Mouse (Mus musculus): ENCODE data around the gene Zdhhc21. TPM values are rescaled to one million over a fixed set of nuclear protein-coding genes. Genes with fewer than 3 reads are reported as not detected.
A peak's percentile ranks its signal among the peaks of the same experiment; 100 is the strongest.

Gene Zdhhc21
- polyA plus RNA-seq (2015; fragmentation: Nextera tagmentation; extraction: Ambion mirVana), result 16.7 and 16.9 TPM in 2 replicates

DNA sequence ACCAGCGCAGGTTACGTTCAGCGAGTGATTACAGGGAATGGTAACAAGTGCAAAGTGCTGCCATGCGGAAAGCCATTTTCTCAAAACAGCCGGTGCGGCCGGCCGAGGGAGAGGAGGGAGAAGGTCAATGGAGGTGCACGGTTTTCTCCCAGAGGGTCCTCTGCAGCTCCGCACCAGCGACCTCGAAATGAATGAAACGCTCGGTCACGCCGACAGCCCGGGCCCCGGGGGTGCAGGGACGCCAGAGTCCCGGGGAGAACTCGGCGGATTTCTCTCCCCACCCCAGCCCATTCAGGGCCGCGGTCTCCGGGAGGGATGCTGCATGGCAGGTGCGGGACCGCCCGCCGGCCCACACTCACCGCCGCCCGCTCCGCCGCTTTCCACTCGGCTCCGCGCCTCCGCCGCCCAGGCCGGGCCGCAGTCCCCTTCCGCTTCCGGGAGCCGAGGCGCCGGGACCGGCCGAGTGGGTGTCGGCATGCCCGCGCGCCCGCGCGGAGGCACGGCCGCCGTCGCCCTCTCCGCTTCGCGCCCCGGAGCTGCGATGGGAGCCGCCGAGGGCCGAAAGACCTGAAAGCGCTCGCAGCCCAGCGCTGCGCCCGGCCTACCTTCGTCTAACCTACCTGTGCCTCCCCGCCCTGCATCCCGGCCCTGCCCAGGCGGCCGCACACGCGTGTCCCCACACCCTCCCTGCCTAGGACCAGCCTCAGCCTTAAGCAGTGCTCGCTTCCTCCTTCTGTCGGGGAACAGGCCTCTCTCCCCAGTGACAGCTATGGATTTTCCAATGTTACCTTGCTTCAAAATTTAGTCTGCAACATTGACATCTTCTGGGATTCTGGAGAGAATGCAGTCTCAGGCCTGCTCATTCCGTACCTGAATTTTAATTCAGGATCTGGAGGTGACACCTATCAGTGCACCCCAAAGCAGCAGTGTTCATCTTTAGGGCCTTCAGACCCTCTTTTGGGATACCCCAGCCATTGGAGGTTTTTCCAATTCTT lies at the start of gene Zdhhc21:
TSS of gene Zdhhc21 (minus strand) at position 828 of the 995 bp plus-strand sequence.
- peak; percentile 94 for ATAC-seq
- Histone ChIP-seq H3K4me3 (replicated peaks) (peak within 1 kb of the TSS; percentile 72), H3K9me3 (no peaks in the 10 kb centered on the region), H3K4me1 (replicated peaks) (peaks cover 22% of the 10 kb centered on the region), H3K27me3 (no peaks in the 10 kb centered on the region), H3K36me3 (no peaks in the 10 kb centered on the region), H3K27ac (peak within 1 kb of the TSS; percentile 85), H3K9ac (replicated peaks) (peak within 1 kb of the TSS; percentile 87), H3K4me2 (replicated peaks) (peak within 1 kb of the TSS; percentile 54)
- under 1% methylated on average over 47 of the region's 82 CpGs for WGBS

DNA sequence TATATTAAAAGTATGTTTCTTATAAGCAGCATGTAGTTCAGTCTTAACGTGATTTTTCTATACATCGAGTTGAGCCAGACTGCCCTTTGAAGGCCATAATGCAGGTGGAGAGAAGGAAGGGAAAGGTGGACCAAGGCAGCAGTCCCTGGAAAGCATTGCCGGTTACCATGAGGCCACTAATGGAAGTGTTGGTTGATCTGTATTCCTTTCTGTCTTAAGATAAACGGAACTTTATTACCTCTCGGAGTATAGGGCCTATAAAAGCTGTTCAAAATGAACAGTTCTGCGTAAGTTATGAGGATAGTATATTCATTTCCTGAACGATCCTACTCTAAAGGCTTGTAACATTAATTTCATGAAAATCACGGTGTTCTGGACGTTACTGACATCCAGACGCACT lies 35.5 kb upstream of the Zdhhc21 start:
- no peak overlapping the region for H3K4me3 ChIP-seq (replicated peaks)
- no peaks in the 10 kb centered on the region for H3K36me3 ChIP-seq
- no peak for ATAC-seq
- no peaks in the 10 kb centered on the region for H3K27me3 ChIP-seq
- no peaks in the 10 kb centered on the region for H3K4me1 ChIP-seq (replicated peaks)
- no peaks in the 10 kb centered on the region for H3K9me3 ChIP-seq
- no peak overlapping the region for H3K27ac ChIP-seq
- WGBS, result 93% methylated on average over 10 of the region's 10 CpGs
- no peak overlapping the region for H3K4me2 ChIP-seq (replicated peaks)
- H3K9ac ChIP-seq (replicated peaks), result no peak overlapping the region

DNA sequence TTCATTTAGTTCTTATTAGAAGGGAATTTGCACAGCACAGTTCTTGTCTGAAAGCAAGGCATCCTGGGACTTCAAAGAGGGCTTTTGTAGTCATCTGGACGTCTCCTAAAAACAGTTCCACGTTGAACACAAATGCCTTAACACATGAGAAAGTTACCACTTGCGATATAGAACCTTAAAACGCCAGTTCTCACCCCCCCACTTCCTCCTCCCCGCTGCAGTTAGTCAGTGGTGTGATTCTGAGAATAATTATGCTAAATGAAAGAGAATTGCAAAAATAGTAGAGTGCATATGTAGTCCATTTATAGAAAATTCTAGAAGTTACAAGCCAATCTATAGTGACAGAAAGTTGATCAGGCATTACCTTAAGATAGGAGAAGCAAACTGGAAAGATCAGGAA lies 32.5 kb upstream of the Zdhhc21 start:
- no peak overlapping the region for H3K4me2 ChIP-seq (replicated peaks)
- no peaks in the 10 kb centered on the region for H3K27me3 ChIP-seq
- H3K36me3 ChIP-seq, result no peaks in the 10 kb centered on the region
- no peak overlapping the region for H3K9ac ChIP-seq (replicated peaks)
- H3K27ac ChIP-seq, result no peak overlapping the region
- 81% methylated on average over 5 of the region's 5 CpGs for WGBS
- no peaks in the 10 kb centered on the region for H3K9me3 ChIP-seq
- ATAC-seq, result no peak
- no peaks in the 10 kb centered on the region for H3K4me1 ChIP-seq (replicated peaks)
- H3K4me3 ChIP-seq (replicated peaks), result no peak overlapping the region

DNA sequence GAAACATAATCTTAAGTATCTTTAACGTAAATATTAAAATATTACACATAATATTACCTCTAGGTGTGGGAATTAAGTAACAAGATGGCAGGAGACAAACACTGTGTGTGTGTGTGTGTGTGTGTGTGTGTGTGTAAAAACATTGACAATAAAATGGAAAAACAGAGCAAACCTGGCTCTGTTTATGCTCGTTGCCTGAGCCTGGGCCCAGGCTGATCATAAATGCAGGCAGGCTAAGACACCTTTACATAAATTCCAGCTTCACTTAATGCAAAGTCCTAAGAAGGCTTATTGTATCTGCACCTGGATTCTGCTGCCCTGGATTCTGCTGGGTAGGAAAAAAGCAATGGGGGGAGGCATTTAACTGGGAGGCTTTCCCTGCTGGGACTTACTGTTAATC lies 31.8 kb upstream of the Zdhhc21 start:
- no peaks in the 10 kb centered on the region for H3K9me3 ChIP-seq
- H3K4me2 ChIP-seq (replicated peaks), result no peak overlapping the region
- 84% methylated on average over 2 of the region's 2 CpGs for WGBS
- H3K4me1 ChIP-seq (replicated peaks), result no peaks in the 10 kb centered on the region
- no peak overlapping the region for H3K27ac ChIP-seq
- H3K9ac ChIP-seq (replicated peaks), result no peak overlapping the region
- no peaks in the 10 kb centered on the region for H3K36me3 ChIP-seq
- H3K4me3 ChIP-seq (replicated peaks), result no peak overlapping the region
- H3K27me3 ChIP-seq, result no peaks in the 10 kb centered on the region
- ATAC-seq, result no peak

GRCm38 (mm10) chr4:82891049-82891448 lies 31.3 kb upstream of the Zdhhc21 start:
- H3K4me1 ChIP-seq (replicated peaks), result no peaks in the 10 kb centered on the region
- H3K9me3 ChIP-seq, result no peaks in the 10 kb centered on the region
- WGBS, result 74% methylated on average over 7 of the region's 7 CpGs
- H3K9ac ChIP-seq (replicated peaks), result no peak overlapping the region
- H3K27ac ChIP-seq, result no peak overlapping the region
- no peak for ATAC-seq
- no peak overlapping the region for H3K4me2 ChIP-seq (replicated peaks)
- no peaks in the 10 kb centered on the region for H3K36me3 ChIP-seq
- H3K27me3 ChIP-seq, result no peaks in the 10 kb centered on the region
- H3K4me3 ChIP-seq (replicated peaks), result no peak overlapping the region

DNA sequence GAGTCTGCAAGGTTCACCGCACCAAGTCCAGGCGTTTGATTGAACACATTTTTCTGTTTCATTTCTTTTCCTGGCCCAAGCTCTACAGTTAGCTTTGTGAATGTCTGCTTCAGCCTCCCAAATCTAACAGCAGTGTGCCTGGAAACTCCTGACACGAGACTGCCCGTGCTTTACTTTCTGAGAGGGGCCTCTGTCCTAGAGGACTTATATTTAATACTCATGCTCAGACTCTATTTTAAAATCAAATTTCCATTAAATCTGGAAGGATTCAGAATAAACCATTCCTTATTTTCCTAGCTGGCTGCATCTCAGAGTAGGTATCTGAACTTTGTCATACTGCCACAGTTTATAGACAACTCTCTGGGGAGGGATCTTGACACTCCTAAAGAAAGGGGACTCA lies 30.8 kb upstream of the Zdhhc21 start:
- Histone ChIP-seq H3K36me3 (no peaks in the 10 kb centered on the region), H3K4me2 (replicated peaks) (no peak overlapping the region), H3K9me3 (no peaks in the 10 kb centered on the region), H3K4me3 (replicated peaks) (no peak overlapping the region), H3K9ac (replicated peaks) (no peak overlapping the region), H3K4me1 (replicated peaks) (no peaks in the 10 kb centered on the region), H3K27me3 (no peaks in the 10 kb centered on the region), H3K27ac (no peak overlapping the region)
- no peak for ATAC-seq
- WGBS, result 90% methylated on average over 4 of the region's 4 CpGs

- H3K4me1 ChIP-seq (replicated peaks), result no peaks in the 10 kb centered on the region; the same call in 1 of the 2 replicates
- 67% methylated on average over 2 of the region's 2 CpGs for WGBS
- no peaks in the 10 kb centered on the region for H3K27me3 ChIP-seq
- no peak for ATAC-seq
- no peaks in the 10 kb centered on the region for H3K9me3 ChIP-seq
- H3K9ac ChIP-seq (replicated peaks), result no peak overlapping the region
- H3K36me3 ChIP-seq, result no peaks in the 10 kb centered on the region
- no peak overlapping the region for H3K4me2 ChIP-seq (replicated peaks)
- no peak overlapping the region for H3K4me3 ChIP-seq (replicated peaks)
- no peak overlapping the region for H3K27ac ChIP-seq
Observed at GRCm38 (mm10) chr4:82886148-82886547, 26.4 kb upstream of the Zdhhc21 start.

DNA sequence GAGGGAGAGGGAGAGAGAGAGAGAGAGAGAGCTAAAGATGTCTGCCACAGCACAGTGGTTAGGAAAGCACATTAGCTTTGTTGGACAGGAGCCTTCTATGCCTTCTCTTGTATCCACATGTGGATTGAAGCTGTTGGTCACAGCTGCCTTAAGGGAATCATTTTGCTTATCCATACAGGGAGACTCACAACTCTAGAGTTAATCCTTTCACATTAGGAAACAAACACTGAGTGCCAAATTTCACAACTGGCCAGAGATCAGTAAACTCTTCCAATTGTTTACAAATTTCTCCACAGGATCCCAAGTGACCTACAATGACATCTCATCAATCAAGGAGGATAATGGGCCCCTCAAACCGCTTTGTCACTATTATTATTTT lies 25.8 kb upstream of the Zdhhc21 start:
- no peaks in the 10 kb centered on the region for H3K9me3 ChIP-seq
- no peak overlapping the region for H3K9ac ChIP-seq (replicated peaks)
- 69% methylated on average over 1 of the region's 1 CpGs for WGBS
- H3K4me2 ChIP-seq (replicated peaks), result no peak overlapping the region
- H3K4me3 ChIP-seq (replicated peaks), result no peak overlapping the region
- ATAC-seq, result no peak
- no peak overlapping the region for H3K27ac ChIP-seq
- H3K4me1 ChIP-seq (replicated peaks), result no peaks in the 10 kb centered on the region; the same call in 1 of the 2 replicates
- no peaks in the 10 kb centered on the region for H3K27me3 ChIP-seq
- H3K36me3 ChIP-seq, result no peaks in the 10 kb centered on the region

- Histone ChIP-seq H3K4me1 (replicated peaks) (no peaks in the 10 kb centered on the region; the same call in 1 of the 2 replicates), H3K27me3 (no peaks in the 10 kb centered on the region), H3K9me3 (no peaks in the 10 kb centered on the region), H3K4me2 (replicated peaks) (no peak within 1 kb of the TSS), H3K36me3 (no peaks in the 10 kb centered on the region), H3K4me3 (replicated peaks) (no peak within 1 kb of the TSS), H3K9ac (replicated peaks) (no peak within 1 kb of the TSS), H3K27ac (no peak within 1 kb of the TSS)
- no peak for ATAC-seq
- 73% methylated on average over 19 of the region's 19 CpGs for WGBS
Observed at GRCm38 (mm10) chr4:82884636-82885534, 25.1 kb upstream of the Zdhhc21 start, which contains the start of gene Cer1. TSS of gene Cer1 (minus strand) at chr4:82885148.

DNA sequence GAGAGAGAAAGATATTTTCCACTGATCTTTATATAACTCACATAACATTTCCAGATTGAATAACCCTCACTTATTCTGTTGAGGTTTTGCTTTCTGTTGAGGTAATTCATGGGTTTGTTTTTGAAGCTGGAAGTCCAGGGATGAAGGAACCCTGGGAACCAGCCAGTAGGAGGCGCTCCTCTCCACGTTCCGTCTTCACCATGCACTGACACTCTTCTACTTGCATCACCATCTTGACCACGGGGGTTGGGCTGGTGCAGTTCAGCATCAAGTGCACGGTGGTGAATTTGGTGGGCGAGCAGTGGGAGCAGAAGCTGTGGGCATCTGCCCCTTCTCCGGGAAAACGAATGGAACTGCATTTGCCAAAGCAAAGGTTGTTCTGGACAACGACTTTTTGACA lies 22.7 kb upstream of the Zdhhc21 start:
- Histone ChIP-seq H3K4me1 (replicated peaks) (no peaks in the 10 kb centered on the region; the same call in 1 of the 2 replicates), H3K27ac (no peak overlapping the region), H3K9ac (replicated peaks) (no peak overlapping the region), H3K4me3 (replicated peaks) (no peak overlapping the region), H3K27me3 (no peaks in the 10 kb centered on the region), H3K36me3 (no peaks in the 10 kb centered on the region), H3K9me3 (no peaks in the 10 kb centered on the region), H3K4me2 (replicated peaks) (no peak overlapping the region)
- ATAC-seq, result no peak
- WGBS, result 86% methylated on average over 9 of the region's 9 CpGs

DNA sequence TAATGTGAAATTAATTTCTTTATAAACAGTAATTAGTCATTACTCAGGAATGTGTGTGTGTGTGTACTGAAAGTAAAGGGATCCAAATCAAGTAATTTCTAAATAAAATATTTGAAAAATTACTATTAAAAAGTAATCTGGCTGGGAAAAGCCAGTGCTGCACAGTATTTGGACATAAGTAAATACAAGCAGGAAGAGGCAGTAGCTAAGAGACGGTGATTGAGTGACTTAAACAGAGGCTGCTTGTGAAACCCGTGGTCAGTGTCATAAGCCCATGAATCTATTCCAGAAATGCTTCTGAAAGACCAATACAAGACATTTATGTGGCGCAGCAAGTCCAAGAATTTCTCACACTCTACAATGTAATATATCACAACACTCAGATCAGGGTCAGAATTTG lies 21.6 kb upstream of the Zdhhc21 start:
- WGBS, result 81% methylated on average over 3 of the region's 3 CpGs
- H3K4me2 ChIP-seq (replicated peaks), result no peak overlapping the region

GRCm38 (mm10) chr4:82880243-82880642 lies 20.5 kb upstream of the Zdhhc21 start:
- no peak overlapping the region for H3K27ac ChIP-seq
- H3K9ac ChIP-seq (replicated peaks), result no peak overlapping the region
- H3K27me3 ChIP-seq, result no peaks in the 10 kb centered on the region
- no peaks in the 10 kb centered on the region for H3K36me3 ChIP-seq
- no peak overlapping the region for H3K4me3 ChIP-seq (replicated peaks)
- H3K4me1 ChIP-seq (replicated peaks), result no peaks in the 10 kb centered on the region; the same call in 1 of the 2 replicates
- no peak for ATAC-seq
- no peak overlapping the region for H3K4me2 ChIP-seq (replicated peaks)
- 86% methylated on average over 2 of the region's 2 CpGs for WGBS
- no peaks in the 10 kb centered on the region for H3K9me3 ChIP-seq

More for the DNA sequence above, 21.6 kb upstream of the Zdhhc21 start:
- Histone ChIP-seq H3K36me3 (no peaks in the 10 kb centered on the region), H3K9ac (replicated peaks) (no peak overlapping the region), H3K27ac (no peak overlapping the region), H3K4me1 (replicated peaks) (no peaks in the 10 kb centered on the region; the same call in 1 of the 2 replicates), H3K9me3 (no peaks in the 10 kb centered on the region), H3K4me3 (replicated peaks) (no peak overlapping the region), H3K27me3 (no peaks in the 10 kb centered on the region)
- ATAC-seq, result no peak
